Mouse (Mus musculus) ES-Bruce4 (cell line): ENCODE data around the gene Fosl2. TPM values are rescaled to one million over a fixed set of nuclear protein-coding genes. Genes with fewer than 3 reads are reported as not detected.

Experiments used
- H3K27ac ChIP-seq: 2 replicates; pipeline ENCODE4 v1.5.1; 2012; ENCODE audit warnings: low read length, inconsistent platforms; ENCODE audit not compliant: insufficient read depth
- H3K27me3 ChIP-seq: 2 replicates; pipeline ENCODE4 v1.6.1; 2012; ENCODE audit warnings: mild to moderate bottlenecking, low read length, inconsistent platforms; ENCODE audit not compliant: control insufficient read depth, poor library complexity, insufficient read depth, severe bottlenecking
- H3K36me3 ChIP-seq: 2 replicates; pipeline ENCODE4 v1.6.1; 2012; ENCODE audit warnings: inconsistent platforms, mild to moderate bottlenecking, low read length, moderate library complexity; ENCODE audit not compliant: control insufficient read depth, poor library complexity, insufficient read depth, severe bottlenecking
- H3K4me1 ChIP-seq: one replicate; pipeline ENCODE4 v1.8.1; 2011; ENCODE audit warnings: low read length; ENCODE audit not compliant: control insufficient read depth, insufficient read depth
- H3K4me3 ChIP-seq: 2 replicates; pipeline ENCODE4 v1.5.1; 2011; ENCODE audit warnings: low read depth, mild to moderate bottlenecking, low read length
- H3K9ac ChIP-seq: 2 replicates; pipeline ENCODE4 v1.6.1; 2012; ENCODE audit warnings: low read depth, mild to moderate bottlenecking, inconsistent platforms; ENCODE audit not compliant: poor library complexity, severe bottlenecking
- H3K9me3 ChIP-seq: replicated peaks from 2 replicates; pipeline ENCODE4 v1.6.1; 2012; ENCODE audit warnings: mild to moderate bottlenecking, low read length, inconsistent platforms; ENCODE audit not compliant: control insufficient read depth, poor library complexity, insufficient read depth, severe bottlenecking
- CTCF ChIP-seq: IDR thresholded peaks from one replicate; pipeline ENCODE4 v1.8.1; 2011; ENCODE audit warnings: low read depth, low read length
- EP300 ChIP-seq: IDR thresholded peaks from 2 replicates; pipeline ENCODE4 v1.6.1; 2011; ENCODE audit warnings: low read depth, low read length; ENCODE audit not compliant: insufficient read depth
- POLR2A ChIP-seq: IDR thresholded peaks from one replicate; pipeline ENCODE4 v1.8.1; 2011; ENCODE audit warnings: low read length; ENCODE audit not compliant: insufficient read depth
- polyA plus RNA-seq: library from polyadenylated mRNA; stranded (reverse); fragments of >200 nt; gene quantifications from 2 replicates; pipeline ENCODE4 v1.2.4, GENCODE M21; 2011; ENCODE audit warnings: low read depth; ENCODE audit not compliant: missing spikeins, insufficient read depth, insufficient read length

Gene Fosl2
- polyA plus RNA-seq, 1 experiment, result 20.1 TPM

GRCm38 (mm10) chr5:32102484-32102883, 33.1 kb upstream of the Fosl2 start:
- Histone ChIP-seq H3K36me3 (no peaks in the 10 kb centered on the region), H3K27me3 (no peaks in the 10 kb centered on the region), H3K4me1 (no peaks in the 10 kb centered on the region), H3K9me3 (no peaks in the 10 kb centered on the region), H3K4me3 (no peak overlapping the region), H3K9ac (no peak overlapping the region), H3K27ac (no peak overlapping the region)
- TF ChIP-seq EP300 (no peak), POLR2A (no peak), CTCF (no peak)

- no peaks in the 10 kb centered on the region for H3K4me1 ChIP-seq
- TF ChIP-seq POLR2A (no peak), CTCF (no peak), EP300 (no peak)
- no peaks in the 10 kb centered on the region for H3K9me3 ChIP-seq
- H3K27ac ChIP-seq, result no peak overlapping the region
- H3K9ac ChIP-seq, result no peak overlapping the region
- H3K4me3 ChIP-seq, result no peak overlapping the region
- H3K27me3 ChIP-seq, result no peaks in the 10 kb centered on the region
- H3K36me3 ChIP-seq, result no peaks in the 10 kb centered on the region
Observed at GRCm38 (mm10) chr5:32102971-32103431, 32.6 kb upstream of the Fosl2 start.

GRCm38 (mm10) chr5:32103545-32103944, 32.1 kb upstream of the Fosl2 start:
- Histone ChIP-seq H3K36me3 (no peaks in the 10 kb centered on the region), H3K4me1 (no peaks in the 10 kb centered on the region), H3K4me3 (no peak overlapping the region), H3K9ac (no peak overlapping the region), H3K27ac (no peak overlapping the region), H3K9me3 (no peaks in the 10 kb centered on the region), H3K27me3 (no peaks in the 10 kb centered on the region)
- no peak for TF ChIP-seq EP300
- no peak for TF ChIP-seq POLR2A
- TF ChIP-seq CTCF, result no peak

- Histone ChIP-seq H3K27ac (no peak overlapping the region), H3K27me3 (no peaks in the 10 kb centered on the region), H3K9ac (no peak overlapping the region), H3K9me3 (no peaks in the 10 kb centered on the region), H3K4me3 (no peak overlapping the region), H3K4me1 (no peaks in the 10 kb centered on the region), H3K36me3 (no peaks in the 10 kb centered on the region)
- TF ChIP-seq EP300 (no peak), CTCF (no peak), POLR2A (no peak)
Observed at GRCm38 (mm10) chr5:32104119-32104990, 31.2 kb upstream of the Fosl2 start.

GRCm38 (mm10) chr5:32106473-32107140, 29.0 kb upstream of the Fosl2 start:
- TF ChIP-seq POLR2A (no peak), EP300 (no peak), CTCF (no peak)
- no peak overlapping the region for H3K4me3 ChIP-seq
- no peaks in the 10 kb centered on the region for H3K4me1 ChIP-seq
- no peaks in the 10 kb centered on the region for H3K9me3 ChIP-seq
- H3K27me3 ChIP-seq, result no peaks in the 10 kb centered on the region
- H3K36me3 ChIP-seq, result no peaks in the 10 kb centered on the region
- no peak overlapping the region for H3K27ac ChIP-seq
- H3K9ac ChIP-seq, result no peak overlapping the region

- H3K27me3 ChIP-seq, result no peaks in the 10 kb centered on the region
- H3K4me1 ChIP-seq, result no peaks in the 10 kb centered on the region
- H3K4me3 ChIP-seq, result no peak overlapping the region
- TF ChIP-seq CTCF (no peak), EP300 (no peak), POLR2A (no peak)
- no peak overlapping the region for H3K27ac ChIP-seq
- no peaks in the 10 kb centered on the region for H3K36me3 ChIP-seq
- no peaks in the 10 kb centered on the region for H3K9me3 ChIP-seq
- no peak overlapping the region for H3K9ac ChIP-seq
Observed at GRCm38 (mm10) chr5:32110651-32111050, 24.9 kb upstream of the Fosl2 start.
